Mouse (Mus musculus) E14TG2a.4 (cell line): ENCODE measurements around the gene Rab11a.

Experiments used
- CTCF ChIP-seq: conservative IDR thresholded peaks from 2 replicates; pipeline ENCODE4 v1.5.1; 2014; ENCODE audit warnings: low read length
- POU5F1 ChIP-seq: IDR thresholded peaks from 2 replicates; pipeline ENCODE4 v1.6.1; 2014; ENCODE audit warnings: low read length, borderline replicate concordance

- TF ChIP-seq CTCF (no peak), POU5F1 (no peak)
Observed at GRCm38 (mm10) chr9:64731029-64731560, 6.5 kb downstream of the Rab11a start.
